Mouse (Mus musculus): ENCODE data around the gene E330021D16Rik. TPM values are rescaled to one million over a fixed set of nuclear protein-coding genes. Genes with fewer than 3 reads are reported as not detected.
"Not testable (repeated sequence)": the region's sequence is repeated elsewhere in the genome, so short reads cannot be mapped to it uniquely, and the experiment has no call there.

The E330021D16Rik gene
- polyA plus RNA-seq, 1 experiment from 2014 or later = not detected

DNA sequence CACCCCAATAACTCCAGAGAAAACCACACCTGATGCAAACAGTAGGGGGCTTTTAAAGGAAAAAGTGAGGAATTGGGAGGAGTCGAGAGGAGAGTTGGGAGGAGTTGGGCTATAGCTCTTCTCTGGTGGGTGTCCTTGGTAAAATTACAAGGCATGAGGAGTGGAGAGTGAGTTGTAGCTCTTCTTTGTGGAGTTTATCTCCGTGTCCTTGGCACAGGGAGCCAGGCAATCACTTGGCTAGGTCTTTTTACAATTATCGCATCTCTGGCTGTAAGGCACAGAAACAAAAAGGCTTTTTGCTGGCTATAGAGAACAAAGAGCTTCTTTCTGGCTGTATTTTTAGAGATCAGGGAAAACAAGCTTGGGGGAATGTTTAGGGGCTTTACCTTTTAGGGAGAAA is 20.8 kb upstream of the E330021D16Rik start:
- not testable (repeated sequence) for H3K4me3 ChIP-seq; H3K36me3 ChIP-seq; H3K4me2 ChIP-seq; H3K9ac ChIP-seq; ATAC-seq (ENCODE audit: insufficient number of reproducible peaks, insufficient read depth, low FRiP score, low TSS enrichment, low read depth); H3K27ac ChIP-seq; H3K4me1 ChIP-seq; H3K27me3 ChIP-seq; H3K9me3 ChIP-seq
- 74% methylated on average over 3 of the region's 3 CpGs for WGBS

DNA sequence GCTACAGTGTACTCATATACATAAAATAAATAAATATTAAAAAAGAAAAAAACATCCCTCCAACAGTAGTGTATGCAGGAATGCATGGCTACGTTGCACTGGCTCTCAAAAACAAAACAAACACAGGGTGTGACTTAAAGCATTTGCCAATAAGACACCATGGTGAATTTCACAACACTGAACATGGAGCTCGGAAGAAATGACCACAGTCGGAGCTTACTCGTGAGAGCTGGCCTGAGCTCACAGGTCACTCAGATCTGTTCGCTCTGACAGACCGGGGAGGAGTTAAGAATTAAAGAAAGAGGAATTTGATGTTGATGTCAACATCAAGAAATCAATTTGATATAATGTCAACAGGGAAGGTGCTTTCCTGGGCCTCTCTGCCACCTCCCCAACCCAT is 18.2 kb upstream of the E330021D16Rik start:
- Histone ChIP-seq H3K4me3 (no peak overlapping the region), H3K9me3 (no peaks in the 10 kb centered on the region), H3K9ac (no peak overlapping the region), H3K4me1 (peaks cover 4% of the 10 kb centered on the region; the same call in 1 of the 2 replicates), H3K27me3 (no peaks in the 10 kb centered on the region), H3K36me3 (no peaks in the 10 kb centered on the region), H3K4me2 (no peak overlapping the region), H3K27ac (no peak overlapping the region)
- no peak for ATAC-seq (ENCODE audit: insufficient number of reproducible peaks, insufficient read depth, low FRiP score, low TSS enrichment, low read depth)
- 92% methylated on average over 6 of the region's 6 CpGs for WGBS

DNA sequence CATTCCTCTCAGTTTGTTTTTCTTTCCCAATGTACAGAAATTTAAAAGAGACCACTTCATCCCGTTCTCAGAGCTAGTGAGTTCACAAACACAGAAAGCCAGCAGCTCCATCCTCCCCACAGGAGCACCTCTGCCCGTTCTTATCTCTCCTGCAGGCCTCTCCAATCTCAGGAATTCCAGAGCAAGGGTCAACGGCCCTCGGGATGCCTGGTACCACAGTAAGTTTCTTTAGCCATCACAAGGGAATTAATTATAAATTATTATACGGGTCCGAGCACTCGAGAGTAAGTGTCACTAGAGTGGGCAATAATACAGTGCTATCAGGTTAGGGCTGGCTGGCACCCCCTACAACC is 16.5 kb upstream of the E330021D16Rik start:
- Histone ChIP-seq H3K4me1 (peaks cover 8% of the 10 kb centered on the region; the same call in 1 of the 2 replicates), H3K4me3 (no peak overlapping the region), H3K27me3 (no peaks in the 10 kb centered on the region), H3K27ac (no peak overlapping the region), H3K36me3 (no peaks in the 10 kb centered on the region), H3K9ac (no peak overlapping the region), H3K4me2 (no peak overlapping the region), H3K9me3 (no peaks in the 10 kb centered on the region)
- 43% methylated on average over 7 of the region's 7 CpGs for WGBS
- no peak for ATAC-seq (ENCODE audit: insufficient number of reproducible peaks, insufficient read depth, low FRiP score, low TSS enrichment, low read depth)

DNA sequence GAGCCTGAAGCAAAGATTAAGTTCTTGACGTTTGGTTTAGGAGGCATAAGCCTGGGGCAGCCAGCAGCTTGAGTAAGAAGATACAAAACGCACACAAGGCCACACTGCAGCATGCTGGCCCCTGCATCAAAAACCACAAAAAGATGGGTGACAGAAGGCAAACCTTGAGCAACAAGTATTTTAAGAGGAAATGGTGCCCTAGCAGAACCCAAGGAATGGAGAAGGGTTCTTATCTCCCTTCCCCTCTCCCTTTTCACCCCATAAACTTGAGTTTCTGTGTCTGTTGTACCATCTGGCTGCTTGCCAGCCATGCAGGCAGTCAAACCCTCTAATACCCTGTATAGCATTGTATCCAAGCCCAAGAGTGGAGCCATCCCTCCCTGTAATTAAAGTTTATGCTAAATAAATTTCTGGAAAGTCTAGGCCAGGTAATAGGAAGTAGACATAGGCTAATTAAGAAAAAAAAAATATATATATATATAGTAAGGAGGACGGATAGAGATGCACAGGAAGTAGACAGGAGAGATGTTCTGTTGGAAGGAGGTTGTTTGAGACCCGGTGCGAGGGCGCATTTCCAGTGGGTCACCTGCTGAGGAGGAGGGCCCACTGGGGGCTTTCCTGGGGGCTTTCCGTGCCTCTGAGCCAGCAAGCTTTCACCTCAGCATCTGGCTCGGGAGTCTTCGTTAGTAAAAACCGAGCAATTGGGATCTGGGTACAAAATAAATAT is 16.0 kb upstream of the E330021D16Rik start:
- ATAC-seq (ENCODE audit: insufficient number of reproducible peaks, insufficient read depth, low FRiP score, low TSS enrichment, low read depth) = no peak
- Histone ChIP-seq H3K9ac (no peak overlapping the region), H3K9me3 (no peaks in the 10 kb centered on the region), H3K4me1 (peaks cover 8% of the 10 kb centered on the region; the same call in 1 of the 2 replicates), H3K4me2 (no peak overlapping the region), H3K27ac (no peak overlapping the region), H3K4me3 (no peak overlapping the region), H3K27me3 (no peaks in the 10 kb centered on the region), H3K36me3 (no peaks in the 10 kb centered on the region)
- 55% methylated on average over 10 of the region's 10 CpGs for WGBS

DNA sequence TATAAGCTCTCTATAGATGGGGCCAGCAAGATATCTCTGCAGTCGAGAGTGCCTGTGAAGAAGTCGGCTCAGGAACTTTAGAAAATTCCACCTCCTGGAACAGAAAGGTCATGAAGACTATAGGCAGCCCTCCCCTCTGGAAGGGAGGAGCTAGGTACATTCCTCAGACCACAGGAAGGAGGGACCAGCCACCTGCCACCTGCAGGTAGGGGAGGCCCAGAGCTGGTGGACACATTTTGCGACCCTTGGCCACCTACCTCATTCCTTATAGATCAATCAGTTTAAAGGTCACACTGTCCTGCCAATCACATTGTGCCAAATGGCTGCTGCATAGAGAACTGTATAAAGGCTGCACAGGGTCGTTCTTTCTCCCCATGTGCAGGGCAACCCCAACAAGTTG is 14.1 kb upstream of the E330021D16Rik start:
- 47% methylated on average over 4 of the region's 4 CpGs for WGBS
- H3K27me3 ChIP-seq = no peaks in the 10 kb centered on the region
- no peak overlapping the region for H3K9ac ChIP-seq
- peaks cover 10% of the 10 kb centered on the region; the same call in 1 of the 2 replicates for H3K4me1 ChIP-seq
- H3K36me3 ChIP-seq = no peaks in the 10 kb centered on the region
- no peaks in the 10 kb centered on the region for H3K9me3 ChIP-seq
- ATAC-seq (ENCODE audit: insufficient number of reproducible peaks, insufficient read depth, low FRiP score, low TSS enrichment, low read depth) = no peak
- no peak overlapping the region for H3K27ac ChIP-seq
- no peak overlapping the region for H3K4me2 ChIP-seq
- no peak overlapping the region for H3K4me3 ChIP-seq

DNA sequence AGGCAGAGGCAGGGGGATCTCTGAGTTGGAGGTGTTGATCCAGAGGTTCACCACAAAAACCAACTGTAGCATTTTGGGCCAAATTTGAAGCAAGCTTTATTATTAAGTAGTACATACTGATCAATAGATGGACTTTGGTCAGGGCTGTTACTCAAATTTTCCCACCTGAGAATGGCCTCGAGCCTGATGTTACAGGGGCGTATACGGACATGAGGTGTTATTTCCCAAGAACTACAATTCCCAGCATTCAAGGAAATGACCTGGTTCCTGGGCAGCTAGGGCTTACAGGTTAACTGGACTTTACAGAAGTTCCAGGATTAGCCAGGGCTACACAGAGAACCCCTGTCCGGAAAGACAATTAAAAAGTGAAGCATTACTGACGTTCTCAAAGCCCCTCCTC is 13.0 kb upstream of the E330021D16Rik start:
- no peak overlapping the region for H3K4me3 ChIP-seq
- H3K36me3 ChIP-seq = no peaks in the 10 kb centered on the region
- H3K9ac ChIP-seq = no peak overlapping the region
- no peaks in the 10 kb centered on the region for H3K27me3 ChIP-seq
- no peak for ATAC-seq (ENCODE audit: insufficient number of reproducible peaks, insufficient read depth, low FRiP score, low TSS enrichment, low read depth)
- H3K4me2 ChIP-seq = no peak overlapping the region
- peaks cover 10% of the 10 kb centered on the region; the same call in 1 of the 2 replicates for H3K4me1 ChIP-seq
- no peak overlapping the region for H3K27ac ChIP-seq
- WGBS = 85% methylated on average over 5 of the region's 5 CpGs
- no peaks in the 10 kb centered on the region for H3K9me3 ChIP-seq

DNA sequence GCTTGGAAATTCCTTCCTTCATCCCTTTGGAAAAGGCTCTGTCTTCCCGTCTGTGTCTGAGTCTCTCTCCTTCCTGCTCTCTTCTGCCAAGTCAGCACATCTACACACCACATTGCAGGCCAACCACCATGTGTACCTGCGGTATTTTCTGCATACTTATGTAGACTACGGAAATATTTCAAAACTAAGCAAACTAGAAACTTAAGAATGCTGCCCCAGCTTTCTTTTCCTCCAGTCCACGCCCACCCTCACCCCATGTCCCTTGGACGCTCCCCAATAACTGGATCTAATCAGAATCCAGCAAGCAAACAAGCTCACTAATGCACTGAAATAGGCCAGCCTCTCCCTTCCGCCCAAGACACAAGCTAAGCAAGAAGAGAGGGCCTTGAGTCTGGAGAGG is 11.9 kb upstream of the E330021D16Rik start:
- no peak overlapping the region for H3K4me3 ChIP-seq
- no peaks in the 10 kb centered on the region for H3K9me3 ChIP-seq
- 57% methylated on average over 6 of the region's 6 CpGs for WGBS
- peak overlapping the region; percentile 62 for H3K27ac ChIP-seq
- ATAC-seq (ENCODE audit: insufficient number of reproducible peaks, insufficient read depth, low FRiP score, low TSS enrichment, low read depth) = no peak
- H3K4me2 ChIP-seq = no peak overlapping the region
- H3K36me3 ChIP-seq = no peaks in the 10 kb centered on the region
- H3K4me1 ChIP-seq = peaks cover 10% of the 10 kb centered on the region; the same call in 1 of the 2 replicates
- no peak overlapping the region for H3K9ac ChIP-seq
- H3K27me3 ChIP-seq = no peaks in the 10 kb centered on the region

DNA sequence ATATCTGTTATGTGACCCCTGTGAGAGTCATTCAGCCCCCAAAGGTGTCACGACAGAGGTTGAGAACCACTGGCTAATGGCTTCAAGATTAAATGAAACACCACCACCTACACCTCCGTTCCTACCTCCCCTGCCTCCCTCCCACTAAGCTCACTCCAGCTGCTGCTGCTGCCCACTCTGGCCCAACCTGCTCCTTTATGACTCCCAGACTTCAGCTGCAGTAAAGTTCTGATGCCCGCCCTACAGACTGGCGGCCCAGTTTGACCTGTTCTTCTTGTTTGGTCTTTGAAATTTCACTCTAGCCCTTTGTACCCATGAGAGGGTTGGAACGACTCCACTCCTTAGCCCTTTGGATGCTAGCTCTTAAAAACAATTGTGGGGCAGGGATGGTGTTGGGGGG is 10.6 kb upstream of the E330021D16Rik start:
- H3K4me1 ChIP-seq = peaks cover 6% of the 10 kb centered on the region; the same call in 1 of the 2 replicates
- H3K27ac ChIP-seq = no peak overlapping the region
- no peak overlapping the region for H3K9ac ChIP-seq
- H3K4me3 ChIP-seq = no peak overlapping the region
- H3K4me2 ChIP-seq = no peak overlapping the region
- ATAC-seq (ENCODE audit: insufficient number of reproducible peaks, insufficient read depth, low FRiP score, low TSS enrichment, low read depth) = no peak
- no peaks in the 10 kb centered on the region for H3K27me3 ChIP-seq
- H3K9me3 ChIP-seq = no peaks in the 10 kb centered on the region
- WGBS = 85% methylated on average over 5 of the region's 5 CpGs
- H3K36me3 ChIP-seq = no peaks in the 10 kb centered on the region

DNA sequence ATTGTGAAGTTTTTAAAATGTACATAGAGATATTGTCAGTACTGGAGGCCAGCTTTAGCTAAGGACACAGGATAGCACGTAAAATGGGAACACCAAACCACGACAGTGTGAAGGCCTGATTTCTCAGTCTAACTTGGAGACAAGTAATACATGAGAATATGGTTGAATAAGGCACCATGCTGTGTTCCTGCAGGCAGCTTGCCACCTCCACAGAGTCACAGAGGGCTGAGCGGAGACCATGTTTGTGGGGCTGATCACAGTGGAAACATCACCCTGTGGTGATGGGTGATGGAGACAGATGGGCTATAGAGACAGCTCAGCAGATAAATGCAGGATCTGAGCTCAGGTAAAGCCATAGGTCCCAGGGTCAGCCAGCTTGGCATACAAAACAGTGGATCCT is 8.8 kb upstream of the E330021D16Rik start:
- Histone ChIP-seq H3K27me3 (no peaks in the 10 kb centered on the region), H3K27ac (no peak overlapping the region), H3K4me2 (no peak overlapping the region), H3K9ac (no peak overlapping the region), H3K4me3 (no peak overlapping the region), H3K9me3 (no peaks in the 10 kb centered on the region), H3K4me1 (peaks cover 6% of the 10 kb centered on the region; the same call in 1 of the 2 replicates), H3K36me3 (no peaks in the 10 kb centered on the region)
- 91% methylated on average over 3 of the region's 3 CpGs for WGBS
- ATAC-seq (ENCODE audit: insufficient number of reproducible peaks, insufficient read depth, low FRiP score, low TSS enrichment, low read depth) = no peak

DNA sequence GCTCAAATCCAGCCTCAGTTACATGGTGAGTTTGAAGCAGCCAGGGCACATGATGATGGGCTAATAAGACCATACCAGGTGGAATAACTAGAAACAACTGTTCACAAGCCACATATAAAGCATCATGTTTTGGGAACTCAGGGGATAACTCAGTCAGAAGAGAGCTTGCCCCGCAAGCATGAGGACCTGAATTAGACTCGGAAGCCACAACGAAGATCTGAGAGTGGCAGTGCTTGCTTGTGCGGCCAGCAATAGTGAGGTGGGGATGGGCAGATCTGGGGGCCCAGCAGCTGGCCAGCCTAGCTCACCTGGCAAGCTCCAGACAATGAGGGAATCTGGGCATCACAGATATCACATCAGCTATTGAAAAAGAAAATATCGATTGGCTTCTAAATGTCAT is 7.8 kb upstream of the E330021D16Rik start:
- WGBS = 89% methylated on average over 5 of the region's 5 CpGs
- no peaks in the 10 kb centered on the region for H3K36me3 ChIP-seq
- peaks cover 6% of the 10 kb centered on the region; the same call in 1 of the 2 replicates for H3K4me1 ChIP-seq
- no peak for ATAC-seq (ENCODE audit: insufficient number of reproducible peaks, insufficient read depth, low FRiP score, low TSS enrichment, low read depth)
- no peak overlapping the region for H3K9ac ChIP-seq
- no peak overlapping the region for H3K4me3 ChIP-seq
- no peak overlapping the region for H3K27ac ChIP-seq
- H3K4me2 ChIP-seq = no peak overlapping the region
- H3K9me3 ChIP-seq = no peaks in the 10 kb centered on the region
- H3K27me3 ChIP-seq = no peaks in the 10 kb centered on the region

DNA sequence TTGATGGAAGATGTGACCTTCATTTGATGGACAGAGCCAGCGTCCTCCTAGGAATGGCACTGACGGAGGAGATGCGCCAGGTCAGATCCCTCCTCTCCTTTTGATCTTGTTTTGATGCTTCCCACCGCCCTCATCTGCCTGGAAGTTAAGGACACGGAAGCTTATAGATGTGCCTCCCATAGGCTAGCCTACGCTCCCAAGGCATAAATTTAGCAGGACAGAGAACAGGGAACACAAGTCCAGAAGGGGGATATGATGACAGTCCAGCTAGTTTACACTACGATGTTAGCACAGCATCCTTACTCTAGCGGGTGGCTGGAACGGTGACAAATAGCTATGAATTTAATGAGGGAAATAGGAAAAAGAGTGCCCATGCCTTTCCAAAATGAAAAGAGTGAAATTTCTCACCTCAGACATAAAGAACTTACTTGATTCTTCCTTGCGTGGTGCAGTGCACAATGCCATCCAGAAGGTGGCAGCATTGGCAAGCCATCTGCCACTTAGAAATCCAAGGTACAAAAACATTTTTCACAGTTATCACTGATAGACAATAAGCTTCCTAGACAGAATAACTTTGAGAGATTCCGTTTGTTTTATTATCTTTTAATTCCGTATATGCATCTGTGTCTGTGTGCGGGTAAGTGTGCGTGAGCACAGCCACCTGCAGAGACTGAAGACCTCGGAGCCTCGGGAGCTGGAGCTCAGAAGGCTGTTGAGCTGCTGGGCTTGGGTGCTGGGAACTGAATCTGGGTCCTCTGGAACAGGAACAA is 6.9 kb upstream of the E330021D16Rik start:
- no peak overlapping the region for H3K4me3 ChIP-seq
- no peaks in the 10 kb centered on the region for H3K36me3 ChIP-seq
- ATAC-seq (ENCODE audit: insufficient number of reproducible peaks, insufficient read depth, low FRiP score, low TSS enrichment, low read depth) = 0 out of 2 replicates have a peak, but pooled peaks have one; percentile 37
- peaks cover 4% of the 10 kb centered on the region; the same call in 1 of the 2 replicates for H3K4me1 ChIP-seq
- H3K27me3 ChIP-seq = no peaks in the 10 kb centered on the region
- WGBS = 61% methylated on average over 16 of the region's 16 CpGs
- no peaks in the 10 kb centered on the region for H3K9me3 ChIP-seq
- no peak overlapping the region for H3K9ac ChIP-seq
- H3K4me2 ChIP-seq = no peak overlapping the region
- H3K27ac ChIP-seq = no peak overlapping the region

DNA sequence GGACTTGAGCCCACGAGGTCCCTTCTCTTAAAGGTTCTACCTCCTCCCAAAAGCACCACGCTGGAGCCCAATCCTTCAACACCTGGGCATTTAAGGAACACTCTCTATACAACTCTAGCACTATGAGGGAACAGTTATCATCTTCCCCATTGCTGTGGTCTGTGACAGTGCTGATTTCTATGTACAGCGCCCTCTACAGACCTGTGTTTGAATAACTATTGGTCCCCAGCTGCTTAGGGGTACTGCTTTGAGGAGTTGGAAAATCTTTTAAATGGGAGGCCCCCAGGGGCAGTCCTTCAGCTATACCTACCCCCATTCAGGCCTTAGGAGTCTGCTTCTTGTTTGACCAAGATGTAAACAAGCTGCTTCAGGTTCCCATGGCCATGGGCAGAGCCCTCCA is 5.7 kb upstream of the E330021D16Rik start:
- Histone ChIP-seq H3K9ac (no peak overlapping the region), H3K9me3 (no peaks in the 10 kb centered on the region), H3K36me3 (no peaks in the 10 kb centered on the region), H3K4me3 (no peak overlapping the region), H3K27me3 (no peaks in the 10 kb centered on the region), H3K4me1 (peaks cover 3% of the 10 kb centered on the region; the same call in 1 of the 2 replicates), H3K4me2 (no peak overlapping the region), H3K27ac (no peak overlapping the region)
- 58% methylated on average over 3 of the region's 3 CpGs for WGBS
- no peak for ATAC-seq (ENCODE audit: insufficient number of reproducible peaks, insufficient read depth, low FRiP score, low TSS enrichment, low read depth)

Data from embryonic facial prominence, embryonic 13.5 days (tissue).